Mouse (Mus musculus) liver (tissue): ENCODE results near the gene Afmid.
"Not testable (repeated sequence)": the region's sequence is repeated elsewhere in the genome, so short reads cannot be mapped to it uniquely, and the experiment has no call there.

Experiments used
- DNase-seq: peaks from one replicate; pipeline ENCODE4 v3.0.0-alpha.2; 2020; ENCODE audit warnings: mixed read lengths

Afmid gene

GRCm38 (mm10) chr11:117826916-117827315 lies 1.2 kb downstream of the Afmid start:
- no peak for DNase-seq

- DNase-seq = no peak
Measured at GRCm38 (mm10) chr11:117827386-117827785, 1.7 kb downstream of the Afmid start.

GRCm38 (mm10) chr11:117828149-117828887 lies 2.6 kb downstream of the Afmid start:
- peak; percentile 59 for DNase-seq

GRCm38 (mm10) chr11:117828888-117829604 lies 3.3 kb downstream of the Afmid start:
- DNase-seq = peak; percentile 70

GRCm38 (mm10) chr11:117829671-117830215 lies 4.0 kb downstream of the Afmid start:
- DNase-seq = peak; percentile 21

GRCm38 (mm10) chr11:117830401-117830800 lies 4.7 kb downstream of the Afmid start:
- DNase-seq = peak; percentile 40

GRCm38 (mm10) chr11:117832086-117832969 lies 6.6 kb downstream of the Afmid start:
- peak; percentile 96 for DNase-seq

GRCm38 (mm10) chr11:117833509-117833908 lies 7.8 kb downstream of the Afmid start:
- not testable (repeated sequence) for DNase-seq

GRCm38 (mm10) chr11:117834086-117834485 lies 8.4 kb downstream of the Afmid start:
- no peak for DNase-seq

GRCm38 (mm10) chr11:117836306-117836705 lies 10.6 kb downstream of the Afmid start:
- DNase-seq = peak; percentile 80

- DNase-seq = peak; percentile 90
Measured at GRCm38 (mm10) chr11:117838572-117838971, 12.8 kb downstream of the Afmid start.

GRCm38 (mm10) chr11:117839021-117839420 lies 13.3 kb downstream of the Afmid start:
- no peak for DNase-seq

- DNase-seq = no peak
Measured at GRCm38 (mm10) chr11:117840910-117841309, 15.2 kb downstream of the Afmid start.

- DNase-seq = no peak
Measured at GRCm38 (mm10) chr11:117843434-117843833, 17.7 kb downstream of the Afmid start.

GRCm38 (mm10) chr11:117844997-117845396 lies 19.3 kb downstream of the Afmid start:
- no peak for DNase-seq

GRCm38 (mm10) chr11:117845651-117846050 lies 19.9 kb downstream of the Afmid start:
- DNase-seq = no peak

GRCm38 (mm10) chr11:117846640-117847039 lies 20.9 kb downstream of the Afmid start:
- DNase-seq = no peak

- no peak for DNase-seq
Measured at GRCm38 (mm10) chr11:117847593-117848215, 22.0 kb downstream of the Afmid start.

- peak; percentile 39 for DNase-seq
Measured at GRCm38 (mm10) chr11:117848271-117848984, 22.7 kb downstream of the Afmid start.

- peak; percentile 98 for DNase-seq
Measured at GRCm38 (mm10) chr11:117848985-117849671, 23.4 kb downstream of the Afmid start, which contains the start of gene Birc5. Birc5 (plus strand) TSS chr11:117849251.

- no peak for DNase-seq
Measured at GRCm38 (mm10) chr11:117852875-117853274, 27.2 kb downstream of the Afmid start.
